Comparison of ENCODE assay signal across 8 mouse cellular contexts in the genomic region with DNA sequence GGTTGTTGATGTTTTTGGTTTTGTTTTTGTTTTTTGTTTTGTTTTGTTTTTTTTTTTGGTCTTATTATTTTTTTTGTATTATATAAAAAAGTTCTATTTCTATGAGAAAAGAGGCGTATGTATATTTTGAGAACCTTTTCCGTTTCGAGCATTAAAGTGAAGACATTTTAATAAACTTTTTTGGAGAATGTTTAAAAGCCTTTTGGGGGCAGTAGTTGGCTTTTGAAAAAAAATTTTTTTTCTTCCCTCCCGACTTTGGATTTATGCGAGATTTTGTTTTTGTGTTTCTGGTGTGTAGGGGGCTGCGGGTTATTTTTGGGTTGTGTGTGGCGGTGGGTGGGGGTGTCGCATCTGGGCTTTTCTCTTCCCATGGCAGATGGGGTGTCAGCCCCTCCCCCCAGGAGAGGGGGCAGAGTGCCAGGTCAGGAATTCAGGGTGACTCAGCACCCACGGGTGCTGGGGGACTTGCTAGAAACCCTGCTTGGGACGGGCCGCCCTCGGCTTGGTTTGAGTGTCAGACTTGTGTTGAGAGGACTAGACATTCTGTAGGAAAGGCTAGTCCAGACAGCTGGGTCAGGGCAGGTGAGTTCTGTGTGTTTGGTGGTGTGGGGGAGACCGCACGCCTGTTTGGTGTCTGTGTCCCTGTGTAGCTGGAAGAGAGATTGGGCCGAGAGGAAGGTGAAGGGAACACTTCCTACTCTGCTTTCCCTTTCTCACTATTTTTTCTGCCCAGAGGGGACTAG. TPM values are rescaled to one million over a fixed set of nuclear protein-coding genes. Genes with fewer than 3 reads are reported as not detected.
A peak's percentile ranks its signal among the peaks of the same experiment; 100 is the strongest.
DNase-seq lines count a peak whose midpoint lies in the region; ATAC-seq and TF ChIP-seq lines count a peak whose summit lies in the region.

No protein-coding gene starts in this region.

- no peak overlapping the region for H3K27ac ChIP-seq in forebrain, embryonic 11.5 days (ENCODE audit: low read depth, low read length)
- H3K27ac ChIP-seq in hindbrain, embryonic 10.5 days: no peak overlapping the region
- no peak overlapping the region for H3K27ac ChIP-seq in midbrain, embryonic 13.5 days

- no peaks in the 10 kb centered on the region for H3K9me3 ChIP-seq in G1E (replicated peaks)
- H3K9me3 ChIP-seq in forebrain, embryonic 11.5 days (ENCODE audit: control insufficient read depth, low read length): no peaks in the 10 kb centered on the region
- H3K9me3 ChIP-seq in hindbrain, embryonic 10.5 days: peaks cover 7% of the 10 kb centered on the region
- H3K9me3 ChIP-seq in midbrain, embryonic 13.5 days: no peaks in the 10 kb centered on the region

- intact Hi-C loops in left cerebral cortex, postnatal 4 days (cut with DNase I): no loop called here

- peak overlapping the region; percentile 77; the same call in 1 of the 2 replicates for H3K4me2 ChIP-seq in forebrain, embryonic 11.5 days (ENCODE audit: low read depth, low read length, severe bottlenecking)
- H3K4me2 ChIP-seq in midbrain, embryonic 13.5 days (replicated peaks): peak overlapping the region; percentile 84

- peaks cover 58% of the 10 kb centered on the region for H3K36me3 ChIP-seq in G1E (replicated peaks)
- no peaks in the 10 kb centered on the region for H3K36me3 ChIP-seq in forebrain, embryonic 11.5 days (ENCODE audit: control insufficient read depth, insufficient read depth, low read length)
- H3K36me3 ChIP-seq in hindbrain, embryonic 10.5 days: no peaks in the 10 kb centered on the region
- no peaks in the 10 kb centered on the region for H3K36me3 ChIP-seq in midbrain, embryonic 13.5 days

- no peak for TF ChIP-seq CTCF in G1E (IDR thresholded peaks at IDR 0.05; ENCODE audit: low read depth, low read length)

- peak overlapping the region; percentile 86 for H3K4me3 ChIP-seq in G1E (ENCODE audit: low read depth, low read length)
- H3K4me3 ChIP-seq in forebrain, embryonic 11.5 days (ENCODE audit: low read depth, low read length): peak overlapping the region; percentile 57
- peak overlapping the region; percentile 75 for H3K4me3 ChIP-seq in hindbrain, embryonic 10.5 days
- peak overlapping the region; percentile 51 for H3K4me3 ChIP-seq in midbrain, embryonic 13.5 days (replicated peaks)

- DNase-seq in adrenal gland, adult 18-20 months (ENCODE audit: low spot score in 2 of 2): peak; percentile 71 to 73
- no peak for DNase-seq in adrenal gland, adult 8-10 months
- DNase-seq in G1E (ENCODE audit: low spot score): peak; percentile 61
- DNase-seq in forebrain, embryonic 11.5 days (ENCODE audit: low spot score): no peak
- DNase-seq in hindbrain, embryonic 10.5 days (ENCODE audit: low spot score): no peak
- DNase-seq in left cerebral cortex, postnatal 4 days: peak; percentile 29
- DNase-seq in spleen, postnatal 14 days (ENCODE audit: low spot score in 2 of 2): no peak

- H3K27me3 ChIP-seq in G1E (ENCODE audit: insufficient read depth, low read length): peaks cover 17% of the 10 kb centered on the region; the same call in 1 of the 2 replicates
- peaks cover 29% of the 10 kb centered on the region for H3K27me3 ChIP-seq in forebrain, embryonic 11.5 days (ENCODE audit: control insufficient read depth, insufficient read depth, low read length)
- H3K27me3 ChIP-seq in hindbrain, embryonic 10.5 days (ENCODE audit: insufficient read depth, poor library complexity, severe bottlenecking): peaks cover 75% of the 10 kb centered on the region
- H3K27me3 ChIP-seq in midbrain, embryonic 13.5 days: peaks cover 73% of the 10 kb centered on the region

- no peak for ATAC-seq in G1E (ENCODE audit: extremely low read depth, insufficient number of reproducible peaks, low FRiP score, poor library complexity, severe bottlenecking)
- ATAC-seq in forebrain, embryonic 11.5 days (replicated peaks; ENCODE audit: low FRiP score): no peak
- ATAC-seq in midbrain, embryonic 13.5 days: no peak

- H3K4me1 ChIP-seq in G1E (ENCODE audit: insufficient read depth, low read depth, low read length): peaks cover 66% of the 10 kb centered on the region
- H3K4me1 ChIP-seq in forebrain, embryonic 11.5 days (replicated peaks; ENCODE audit: control insufficient read depth, insufficient read depth, low read length): peaks cover 6% of the 10 kb centered on the region
- peaks cover 34% of the 10 kb centered on the region for H3K4me1 ChIP-seq in hindbrain, embryonic 10.5 days (replicated peaks)
- H3K4me1 ChIP-seq in midbrain, embryonic 13.5 days (replicated peaks): peaks cover 11% of the 10 kb centered on the region

- 62% methylated on average over 15 of the region's 15 CpGs for WGBS in forebrain, embryonic 11.5 days
- 66% methylated on average over 15 of the region's 15 CpGs for WGBS in hindbrain, embryonic 10.5 days
- 65% methylated on average over 15 of the region's 15 CpGs for WGBS in midbrain, embryonic 13.5 days

- H3K9ac ChIP-seq in forebrain, embryonic 11.5 days (ENCODE audit: low read length): no peak overlapping the region
- no peak overlapping the region for H3K9ac ChIP-seq in midbrain, embryonic 13.5 days (replicated peaks)

RNA-seq across cellular contexts. Expression of a gene that starts 0.8 kb away (rescaled TPM):
- total RNA-seq in adrenal gland, adult 18-20 months (2021): 10 to 100 TPM; 21.4 to 26.6 TPM
- total RNA-seq in adrenal gland, adult 8-10 months (2022): 10 to 100 TPM; 25.5 to 32.1 (median 28.5) TPM
- total RNA-seq in G1E (2014; fragmentation: Nextera tagmentation): 14.1 and 20.1 TPM in 2 replicates
- 17.5 and 18.3 TPM in 2 replicates for total RNA-seq in G1E (2017)
- 36.9 and 38.8 TPM in 2 replicates for polyA plus RNA-seq in G1E (2012)
- polyA plus RNA-seq in forebrain, embryonic 11.5 days (2014; fragmentation: Nextera tagmentation; extraction: Ambion mirVana): 35.1 and 39.2 TPM in 2 replicates
- 41.2 and 43.8 TPM in 2 replicates for polyA plus RNA-seq in hindbrain, embryonic 10.5 days (2016; fragmentation: Nextera tagmentation; extraction: Ambion mirVana)
- 10 to 100 TPM; 37.6 to 39.2 TPM for total RNA-seq in left cerebral cortex, postnatal 4 days (2021)
- 27.1 and 28.0 TPM in 2 replicates for polyA plus RNA-seq in midbrain, embryonic 13.5 days (2015; fragmentation: Nextera tagmentation; extraction: Ambion mirVana)

RNA-seq across cellular contexts. Expression of a gene that starts 1.7 kb away (rescaled TPM):
- 100 to 1,000 TPM; 433 to 502 TPM for total RNA-seq in adrenal gland, adult 18-20 months (2021)
- 100 to 1,000 TPM in 3 of 4 experiments, 10 to 100 TPM in 1; 91.8 to 623 (median 239) TPM for total RNA-seq in adrenal gland, adult 8-10 months (2022)
- total RNA-seq in G1E (2014; fragmentation: Nextera tagmentation) (10.5 and 12.5 TPM in 2 replicates), G1E (2017) (12.9 and 33.6 TPM in 2 replicates)
- polyA plus RNA-seq in G1E (2012): 61.6 and 87.9 TPM in 2 replicates
- polyA plus RNA-seq in forebrain, embryonic 11.5 days (2014; fragmentation: Nextera tagmentation; extraction: Ambion mirVana): 1.7 and 2.6 TPM in 2 replicates
- polyA plus RNA-seq in hindbrain, embryonic 10.5 days (2016; fragmentation: Nextera tagmentation; extraction: Ambion mirVana): 1.1 and 1.5 TPM in 2 replicates
- 1 to 10 TPM; 3.8 to 5.5 TPM for total RNA-seq in left cerebral cortex, postnatal 4 days (2021)
- polyA plus RNA-seq in midbrain, embryonic 13.5 days (2015; fragmentation: Nextera tagmentation; extraction: Ambion mirVana): 0.20 TPM in 1 of 2 replicates, not detected in the other

RNA-seq across cellular contexts. Expression of a gene that starts 29.1 kb away (rescaled TPM):
- 10 to 100 TPM; 11.6 to 15.2 TPM for total RNA-seq in adrenal gland, adult 18-20 months (2021)
- 10 to 100 TPM; 19.9 to 23.9 (median 22.1) TPM for total RNA-seq in adrenal gland, adult 8-10 months (2022)
- 6.2 and 8.1 TPM in 2 replicates for total RNA-seq in G1E (2014; fragmentation: Nextera tagmentation)
- 0.11 TPM in 1 of 2 replicates, not detected in the other for total RNA-seq in G1E (2017)
- polyA plus RNA-seq in G1E (2012): not detected in 2 replicates
- polyA plus RNA-seq in forebrain, embryonic 11.5 days (2014; fragmentation: Nextera tagmentation; extraction: Ambion mirVana): 6.6 and 15.1 TPM in 2 replicates
- 4.1 and 6.7 TPM in 2 replicates for polyA plus RNA-seq in hindbrain, embryonic 10.5 days (2016; fragmentation: Nextera tagmentation; extraction: Ambion mirVana)
- 10 to 100 TPM; 30.8 to 32.7 TPM for total RNA-seq in left cerebral cortex, postnatal 4 days (2021)
- polyA plus RNA-seq in midbrain, embryonic 13.5 days (2015; fragmentation: Nextera tagmentation; extraction: Ambion mirVana): 9.8 and 11.2 TPM in 2 replicates

RNA-seq across cellular contexts. Expression of a gene that starts 58.5 kb away (rescaled TPM):
- total RNA-seq in adrenal gland, adult 18-20 months (2021): 100 to 1,000 TPM; 184 to 195 TPM
- 100 to 1,000 TPM; 175 to 197 (median 191) TPM for total RNA-seq in adrenal gland, adult 8-10 months (2022)
- 149 and 162 TPM in 2 replicates for total RNA-seq in G1E (2014; fragmentation: Nextera tagmentation)
- total RNA-seq in G1E (2017): 81.3 and 83.9 TPM in 2 replicates
- 197 and 203 TPM in 2 replicates for polyA plus RNA-seq in G1E (2012)
- 333 and 334 TPM in 2 replicates for polyA plus RNA-seq in forebrain, embryonic 11.5 days (2014; fragmentation: Nextera tagmentation; extraction: Ambion mirVana)
- polyA plus RNA-seq in hindbrain, embryonic 10.5 days (2016; fragmentation: Nextera tagmentation; extraction: Ambion mirVana): 385 and 396 TPM in 2 replicates
- total RNA-seq in left cerebral cortex, postnatal 4 days (2021): 100 to 1,000 TPM; 217 TPM
- 298 and 301 TPM in 2 replicates for polyA plus RNA-seq in midbrain, embryonic 13.5 days (2015; fragmentation: Nextera tagmentation; extraction: Ambion mirVana)

Comparison
In these comparisons a context has a peak if more than half of its experiments do, and no peak if none do; other contexts are left out.
1. DNase-seq: peak in adrenal gland, adult 18-20 months (2 of 2), G1E (single experiment) and left cerebral cortex, postnatal 4 days (single experiment); none in adrenal gland, adult 8-10 months (single experiment), forebrain, embryonic 11.5 days (single experiment), hindbrain, embryonic 10.5 days (single experiment) and spleen, postnatal 14 days (0 of 2).
2. Peak in every context shown above with its lines, with median percentiles within 50 percentile points of each other: H3K4me3 ChIP-seq.